Mouse (Mus musculus) kidney, adult 2 months (tissue): ENCODE data around the gene Emg1.

Experiments used
- CTCF ChIP-seq: fragments of 200-500 bp; conservative IDR thresholded peaks from 2 replicates; pipeline ENCODE4 v1.5.1; 2011; ENCODE audit warnings: low read depth, mild to moderate bottlenecking, control low read depth, low read length, moderate library complexity, mixed read lengths; ENCODE audit not compliant: insufficient read depth, insufficient read length
- POLR2A ChIP-seq: fragments of 200-500 bp; IDR thresholded peaks from one replicate; pipeline ENCODE4 v1.6.1; 2011; ENCODE audit warnings: low read depth, low read length, control low read depth

DNA sequence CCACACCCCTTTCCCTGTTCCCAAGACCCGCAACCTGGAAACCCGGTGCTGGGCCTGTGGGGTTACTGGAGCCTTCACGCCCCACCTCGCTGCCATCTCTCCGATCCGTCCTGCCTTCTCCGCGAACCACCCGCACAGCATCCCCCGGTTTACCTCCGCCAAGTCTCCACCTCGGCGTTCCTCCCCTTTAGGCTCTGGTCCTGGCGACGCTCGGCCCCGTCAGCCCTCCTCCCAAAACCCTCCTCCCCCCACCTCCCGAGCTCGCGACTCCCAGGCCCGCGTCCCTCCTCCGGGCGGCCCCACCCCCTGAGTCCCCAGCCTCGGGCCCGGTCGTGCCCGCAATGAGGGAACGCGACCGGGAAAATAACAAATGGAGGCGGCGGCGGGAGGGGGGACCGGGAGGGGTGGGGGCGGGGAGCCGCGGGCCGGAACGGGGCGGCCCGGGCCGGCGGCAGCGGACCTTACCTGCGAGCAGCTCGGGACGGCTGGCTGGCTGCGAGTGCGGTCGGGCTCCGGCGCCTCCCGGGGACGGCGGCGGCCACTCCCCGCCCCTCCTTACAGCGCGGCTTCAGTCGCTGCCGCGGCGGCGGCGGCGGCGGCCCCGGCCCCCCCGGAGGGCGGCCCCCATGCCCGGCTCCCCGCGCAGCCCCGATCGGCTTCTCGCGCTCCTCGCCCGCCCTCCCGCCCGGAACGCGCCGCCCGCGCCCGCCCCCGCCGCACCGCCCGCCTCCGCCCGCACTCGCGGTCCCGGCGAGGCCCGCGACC is 44.0 kb upstream of the Emg1 start, which contains the start of the genes Gm45234 and Atn1:
- TF ChIP-seq POLR2A: no peak
- no peak for TF ChIP-seq CTCF
